Mouse (Mus musculus): ENCODE results near the gene Tmem132d.

DNA sequence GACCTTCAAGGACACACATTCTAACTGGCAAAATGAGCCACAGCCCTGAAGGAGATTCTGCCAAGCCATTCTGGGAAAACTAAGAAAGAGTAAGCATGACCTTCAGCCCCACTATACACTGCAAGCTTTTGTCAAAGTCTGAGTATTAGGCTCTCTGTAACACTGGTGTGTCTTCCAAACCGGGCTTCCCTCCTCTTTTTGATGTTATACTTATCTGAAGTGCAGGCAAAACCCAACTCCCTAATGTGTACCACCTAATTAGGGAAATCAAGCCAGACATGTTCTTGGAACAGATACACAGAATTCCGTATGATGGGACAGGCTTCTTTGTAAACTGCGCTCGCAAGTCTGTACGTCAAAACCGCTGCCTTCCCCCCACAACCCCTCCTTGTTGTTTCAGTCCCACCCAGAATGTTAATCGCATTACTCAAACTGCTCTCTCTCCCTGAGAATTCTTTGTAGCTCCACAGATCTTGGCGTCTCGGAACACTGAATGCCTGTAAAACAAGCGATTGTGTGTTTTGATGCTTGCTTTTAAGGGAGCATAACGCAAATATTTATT, 14.6 kb downstream of the Tmem132d start:
- TF ChIP-seq CTCF (IDR thresholded peaks at IDR 0.05; ENCODE audit: borderline replicate concordance, insufficient read depth, low read depth, low read length) (no peak), POLR2A (IDR thresholded peaks at IDR 0.05; ENCODE audit: borderline replicate concordance, insufficient read depth, low read length) (no peak)
